Mouse (Mus musculus) testis, adult 2 months (tissue): ENCODE measurements around the gene Rbks. TPM values are rescaled to one million over a fixed set of nuclear protein-coding genes. Genes with fewer than 3 reads are reported as not detected.

Source experiments
- H3K27ac ChIP-seq: fragments of 200-500 bp; 2 replicates; pipeline ENCODE4 v1.5.1; 2012; ENCODE audit warnings: low read depth, low read length; ENCODE audit not compliant: control insufficient read depth, insufficient read depth
- H3K27me3 ChIP-seq: fragments of 200-500 bp; 2 replicates; pipeline ENCODE4 v1.6.1; 2012; ENCODE audit warnings: mild to moderate bottlenecking, low read length, moderate library complexity; ENCODE audit not compliant: control insufficient read depth, insufficient read depth
- H3K36me3 ChIP-seq: fragments of 200-500 bp; 2 replicates; pipeline ENCODE4 v1.6.1; 2012; ENCODE audit warnings: mild to moderate bottlenecking, low read length; ENCODE audit not compliant: control insufficient read depth, insufficient read depth
- H3K4me1 ChIP-seq: fragments of 200-500 bp; 2 replicates; pipeline ENCODE4 v1.6.1; 2012; ENCODE audit warnings: low read length; ENCODE audit not compliant: control insufficient read depth, insufficient read depth
- H3K4me3 ChIP-seq: fragments of 200-500 bp; 2 replicates; pipeline ENCODE4 v1.5.1; 2012; ENCODE audit warnings: low read depth, mild to moderate bottlenecking, low read length, moderate library complexity, mixed read lengths; ENCODE audit not compliant: control insufficient read depth
- CTCF ChIP-seq: fragments of 200-500 bp; IDR thresholded peaks from 2 replicates; pipeline ENCODE4 v1.5.1; 2012; ENCODE audit warnings: low read depth, mild to moderate bottlenecking, inconsistent platforms, low read length, moderate library complexity; ENCODE audit not compliant: control insufficient read depth, insufficient read depth, insufficient replicate concordance
- POLR2A ChIP-seq: fragments of 200-500 bp; IDR thresholded peaks from 2 replicates; pipeline ENCODE4 v1.6.1; 2012; ENCODE audit warnings: low read depth, mild to moderate bottlenecking, inconsistent platforms, low read length, moderate library complexity; ENCODE audit not compliant: control insufficient read depth
- polyA plus RNA-seq: library from polyadenylated mRNA; depleted of rRNA; stranded (reverse); fragments of >200 nt; gene quantifications from 2 replicates; pipeline ENCODE4 v1.2.3, GENCODE M21; 2012

Gene Rbks
- polyA plus RNA-seq, 1 experiment = 19.4 TPM

DNA sequence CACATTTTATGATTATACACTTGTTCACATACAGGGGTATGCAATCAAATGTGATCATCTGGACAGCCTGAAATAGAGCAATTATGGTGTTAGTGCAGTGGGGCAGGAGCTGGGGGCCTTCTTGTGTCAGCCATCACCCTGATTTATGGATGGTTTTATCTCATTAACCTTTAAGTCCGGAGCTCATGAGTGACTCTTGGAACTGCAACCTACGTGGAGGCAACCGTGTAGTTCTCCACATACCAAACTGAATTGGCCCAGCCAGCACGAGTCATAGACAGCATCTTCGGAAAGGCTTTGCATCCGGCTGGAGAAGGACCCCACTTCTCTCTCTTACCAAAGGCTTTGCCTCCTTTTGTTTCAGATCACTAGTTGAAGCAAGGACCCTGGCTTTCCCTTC, 93.7 kb downstream of the Rbks start:
- Histone ChIP-seq H3K4me1 (no peaks in the 10 kb centered on the region; the same call in none of the 2 replicates), H3K27me3 (no peaks in the 10 kb centered on the region), H3K27ac (no peak overlapping the region), H3K4me3 (no peak overlapping the region), H3K36me3 (no peaks in the 10 kb centered on the region)
- TF ChIP-seq CTCF (no peak), POLR2A (no peak)

DNA sequence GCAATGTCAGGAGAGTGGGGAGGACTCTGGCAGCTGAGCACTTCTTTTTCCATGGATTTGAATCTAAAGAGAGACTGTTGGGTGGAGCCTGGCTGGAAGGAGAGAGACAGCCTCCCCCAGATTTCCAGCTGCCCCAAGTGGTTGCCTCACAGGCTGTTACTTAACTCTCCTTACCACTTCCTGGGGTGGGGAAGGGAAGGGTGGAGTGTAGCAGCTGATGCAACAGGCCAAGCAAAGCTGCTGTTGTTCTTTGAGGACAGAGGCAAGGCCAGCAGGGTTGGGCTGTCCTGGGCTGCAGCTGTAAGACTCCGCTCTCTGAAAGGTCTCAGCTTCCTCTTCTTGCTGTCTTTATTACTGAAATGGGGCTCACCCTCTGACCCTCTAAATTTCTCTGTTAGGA, 95.0 kb downstream of the Rbks start:
- no peaks in the 10 kb centered on the region for H3K36me3 ChIP-seq
- peaks cover 1% of the 10 kb centered on the region for H3K4me1 ChIP-seq
- no peaks in the 10 kb centered on the region for H3K27me3 ChIP-seq
- H3K27ac ChIP-seq = no peak overlapping the region; the same call in 1 of the 2 replicates
- TF ChIP-seq POLR2A (no peak; the same call in 1 of the 2 replicates), CTCF (no peak)
- H3K4me3 ChIP-seq = no peak overlapping the region

- TF ChIP-seq POLR2A (no peak), CTCF (no peak)
- Histone ChIP-seq H3K27ac (no peak overlapping the region), H3K4me3 (no peak overlapping the region), H3K27me3 (no peaks in the 10 kb centered on the region), H3K4me1 (peaks cover 3% of the 10 kb centered on the region), H3K36me3 (no peaks in the 10 kb centered on the region)
Observed at GRCm38 (mm10) chr5:31601162-31601722, 96.2 kb downstream of the Rbks start.

DNA sequence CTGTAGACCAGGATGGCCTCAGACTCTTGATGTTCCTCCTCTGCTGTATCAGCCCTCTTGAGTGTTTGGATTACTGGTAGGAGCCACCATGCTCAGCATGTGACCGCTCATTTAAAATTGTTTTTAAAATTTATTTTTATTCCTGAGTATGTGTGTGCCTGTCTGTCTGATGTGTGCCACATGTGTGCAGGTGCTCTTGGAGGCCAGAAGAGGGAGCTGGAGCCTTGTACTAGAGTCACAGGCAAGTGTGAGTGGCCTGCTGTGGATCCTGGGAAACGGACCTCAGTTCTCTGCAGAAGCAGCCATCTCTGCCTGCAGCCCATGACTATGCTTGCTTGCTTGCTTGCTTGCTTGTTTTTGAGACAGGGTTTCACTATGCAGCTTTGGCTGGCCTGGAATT, 98.3 kb downstream of the Rbks start:
- no peaks in the 10 kb centered on the region for H3K36me3 ChIP-seq
- TF ChIP-seq POLR2A = no peak
- no peak for TF ChIP-seq CTCF
- H3K27ac ChIP-seq = no peak overlapping the region
- H3K4me1 ChIP-seq = peaks cover 3% of the 10 kb centered on the region
- no peak overlapping the region for H3K4me3 ChIP-seq
- no peaks in the 10 kb centered on the region for H3K27me3 ChIP-seq

DNA sequence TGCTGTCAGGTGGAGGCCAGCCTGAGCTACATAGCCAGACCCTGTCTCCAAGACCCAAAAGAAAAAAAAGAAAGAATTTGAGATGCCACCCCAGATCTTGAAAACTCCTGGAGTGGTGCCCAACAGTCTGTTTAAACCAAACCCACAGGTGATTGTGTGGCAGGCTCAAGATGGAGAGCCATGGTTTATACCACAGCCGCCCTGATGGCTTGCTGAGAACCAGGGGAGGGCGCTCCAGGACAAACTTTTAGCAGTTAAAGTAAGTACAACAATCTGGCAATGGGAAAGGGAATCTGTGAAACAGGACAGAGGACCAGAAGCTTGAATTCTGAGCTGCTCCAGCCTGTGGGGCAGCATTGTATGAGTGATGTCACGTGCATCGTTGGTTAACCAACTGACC, 98.8 kb downstream of the Rbks start:
- H3K4me1 ChIP-seq = peaks cover 3% of the 10 kb centered on the region

DNA sequence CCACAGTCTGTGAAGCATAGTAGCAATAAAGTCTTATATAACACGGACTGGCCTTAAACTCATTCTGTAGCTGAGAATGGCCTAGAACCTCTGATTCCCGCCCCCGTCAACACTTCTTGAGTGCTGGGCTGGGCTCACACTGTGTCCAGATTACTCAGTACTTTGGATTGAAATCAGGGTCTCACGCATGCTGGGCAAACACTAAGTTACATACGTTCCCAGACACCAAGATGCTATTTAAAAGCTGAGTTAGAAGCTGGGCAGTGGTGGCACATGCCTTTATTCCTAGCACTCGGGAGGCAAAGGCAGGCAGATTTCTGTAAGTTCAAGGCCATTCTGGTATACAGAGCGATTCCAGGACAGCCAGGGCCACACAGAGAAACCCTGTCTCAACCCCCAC, 99.3 kb downstream of the Rbks start:
- Histone ChIP-seq H3K36me3 (no peaks in the 10 kb centered on the region), H3K4me1 (peaks cover 3% of the 10 kb centered on the region), H3K27ac (no peak overlapping the region), H3K4me3 (no peak overlapping the region), H3K27me3 (no peaks in the 10 kb centered on the region)
- TF ChIP-seq POLR2A (no peak), CTCF (no peak)

More for the DNA sequence above, 98.8 kb downstream of the Rbks start:
- no peak overlapping the region for H3K27ac ChIP-seq
- H3K36me3 ChIP-seq = no peaks in the 10 kb centered on the region
- H3K27me3 ChIP-seq = no peaks in the 10 kb centered on the region
- no peak overlapping the region for H3K4me3 ChIP-seq
- TF ChIP-seq CTCF (peak; percentile 4; the same call in 1 of the 2 replicates), POLR2A (no peak)

DNA sequence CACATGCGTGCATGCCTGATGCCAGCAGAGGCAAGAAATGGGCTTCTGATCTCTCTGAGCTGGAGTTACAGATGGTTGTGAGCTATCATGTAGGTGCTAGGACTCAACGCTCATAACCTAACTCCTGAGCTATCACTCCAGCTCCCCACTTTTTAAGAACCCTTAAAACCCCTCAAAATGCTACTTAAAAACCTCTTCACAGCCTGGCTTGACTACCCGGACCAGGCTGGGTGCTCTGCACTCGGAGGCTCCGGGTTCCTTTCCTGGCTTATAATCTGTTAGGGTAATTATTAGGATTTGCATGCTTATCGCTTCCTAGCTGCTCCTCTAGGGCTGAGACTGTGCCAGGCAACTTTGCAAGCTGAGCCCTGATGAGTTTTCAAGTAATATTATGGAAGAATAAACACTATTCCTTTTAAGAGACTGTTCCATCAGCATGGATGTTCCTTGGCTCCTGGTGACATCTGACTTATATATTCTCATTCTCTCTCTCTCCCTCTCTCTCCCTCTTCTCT, 99.9 kb downstream of the Rbks start:
- no peak overlapping the region for H3K27ac ChIP-seq
- no peaks in the 10 kb centered on the region for H3K27me3 ChIP-seq
- H3K36me3 ChIP-seq = no peaks in the 10 kb centered on the region
- H3K4me3 ChIP-seq = no peak overlapping the region
- H3K4me1 ChIP-seq = peaks cover 3% of the 10 kb centered on the region
- TF ChIP-seq POLR2A = no peak
- no peak for TF ChIP-seq CTCF

GRCm38 (mm10) chr5:31596481-31597429, 100.7 kb downstream of the Rbks start, which contains the start of gene Mrpl33:
TSS of gene Mrpl33 (plus strand) at chr5:31596935.
- Histone ChIP-seq H3K36me3 (no peaks in the 10 kb centered on the region), H3K27me3 (no peaks in the 10 kb centered on the region), H3K27ac (no peak within 1 kb of the TSS; the same call in 1 of the 2 replicates), H3K4me1 (peaks cover 3% of the 10 kb centered on the region), H3K4me3 (peak within 1 kb of the TSS; percentile 26)
- TF ChIP-seq CTCF (no peak; the same call in 1 of the 2 replicates), POLR2A (peak; percentile 14; the same call in 1 of the 2 replicates)
